8 mouse cellular contexts compared by ENCODE assay signal in the genomic region with DNA sequence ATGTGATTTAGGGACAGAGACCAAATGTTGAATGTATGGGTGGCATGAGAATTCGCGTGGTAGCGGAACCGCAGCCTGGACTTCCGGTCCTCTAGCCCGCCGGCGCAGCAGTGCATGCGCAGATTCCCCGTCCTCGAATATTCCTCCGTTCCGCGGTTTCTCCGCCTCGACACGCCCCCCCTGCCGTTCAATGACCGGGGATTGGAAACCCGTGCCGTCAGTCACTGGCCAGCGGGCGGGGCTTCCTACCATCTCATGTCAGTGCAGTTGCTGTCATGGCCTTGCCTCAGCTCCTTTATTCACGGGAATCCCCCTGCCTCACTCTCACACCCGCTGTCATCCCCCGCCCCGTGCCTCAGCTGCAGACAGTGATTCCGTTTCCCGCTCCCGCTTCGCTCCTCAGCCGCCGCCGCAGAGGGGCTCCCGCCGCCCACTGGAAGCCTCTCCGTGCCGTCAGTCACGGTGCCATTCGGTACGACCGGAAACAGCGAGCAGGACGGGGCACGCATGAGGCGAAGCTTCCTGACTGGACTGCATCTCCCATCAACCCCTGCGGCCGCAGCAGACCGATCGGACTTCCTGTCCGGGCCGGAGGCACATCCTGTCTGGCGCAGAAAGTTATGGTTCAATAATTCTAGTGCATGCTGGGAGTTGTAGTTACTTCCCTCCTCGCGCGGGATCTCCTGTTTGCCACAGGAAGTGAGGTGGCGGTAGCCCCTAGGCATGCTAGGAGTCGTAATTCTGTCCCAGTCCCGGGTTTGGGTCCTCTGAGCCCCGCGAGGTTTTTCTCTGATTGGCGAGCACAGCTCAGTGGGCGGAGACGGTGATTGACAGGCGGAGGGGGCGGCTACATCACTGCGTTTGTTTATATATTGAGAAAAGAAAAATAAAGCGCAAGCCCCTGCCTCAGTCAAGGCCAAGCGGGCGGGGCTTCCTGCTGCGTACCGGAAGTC.
DNase-seq lines count a peak whose midpoint lies in the region; ATAC-seq and TF ChIP-seq lines count a peak whose summit lies in the region.

No protein-coding gene starts in this region.

- no peaks in the 10 kb centered on the region for H3K36me3 ChIP-seq in embryonic facial prominence, embryonic 15.5 days
- no peaks in the 10 kb centered on the region for H3K36me3 ChIP-seq in limb, embryonic 14.5 days (ENCODE audit: control insufficient read depth, insufficient read depth, low read length)
- H3K36me3 ChIP-seq in midbrain, postnatal 0 days (ENCODE audit: insufficient read depth, low read length), result no peaks in the 10 kb centered on the region

- peak overlapping the region; percentile 55 for H3K4me2 ChIP-seq in embryonic facial prominence, embryonic 15.5 days (replicated peaks)
- H3K4me2 ChIP-seq in limb, embryonic 14.5 days (replicated peaks; ENCODE audit: low read depth, low read length, severe bottlenecking), result peak overlapping the region; percentile 54
- H3K4me2 ChIP-seq in midbrain, postnatal 0 days (ENCODE audit: low read depth, low read length, poor library complexity, severe bottlenecking), result peak overlapping the region; percentile 56

- ATAC-seq in embryonic facial prominence, embryonic 15.5 days (ENCODE audit: insufficient number of reproducible peaks, low FRiP score, low TSS enrichment, low read depth), result peak; percentile 94
- peak; percentile 94 for ATAC-seq in limb, embryonic 14.5 days (ENCODE audit: low FRiP score, low read depth)
- peak; percentile 95 for ATAC-seq in midbrain, postnatal 0 days (ENCODE audit: low FRiP score)

- DNase-seq in 416B (ENCODE audit: low read depth), result peak; percentile 100
- peak; percentile 98 for DNase-seq in heart, adult 8-10 months (ENCODE audit: low spot score)
- peak; percentile 99 for DNase-seq in kidney, adult 9 months
- DNase-seq in limb, embryonic 14.5 days (ENCODE audit: low spot score), result peak; percentile 100
- DNase-seq in midbrain, postnatal 0 days (ENCODE audit: low spot score), result peak; percentile 100
- peak; percentile 88 to 89 for DNase-seq in spleen, postnatal 14 days (ENCODE audit: low spot score in 2 of 2)

- H3K9ac ChIP-seq in embryonic facial prominence, embryonic 15.5 days, result peak overlapping the region; percentile 64
- H3K9ac ChIP-seq in limb, embryonic 14.5 days (ENCODE audit: low read depth, low read length, severe bottlenecking), result peak overlapping the region; percentile 77
- peak overlapping the region; percentile 74 for H3K9ac ChIP-seq in midbrain, postnatal 0 days (replicated peaks; ENCODE audit: low read length, poor library complexity, severe bottlenecking)

- TF ChIP-seq CTCF in bone marrow, adult 2 months (IDR thresholded peaks at IDR 0.05; ENCODE audit: control insufficient read depth, insufficient read depth, low read length), result no peak
- TF ChIP-seq CTCF in midbrain, postnatal 0 days (IDR thresholded peaks at IDR 0.05), result peak; percentile 46

- no peaks in the 10 kb centered on the region for H3K27me3 ChIP-seq in embryonic facial prominence, embryonic 15.5 days
- H3K27me3 ChIP-seq in limb, embryonic 14.5 days (ENCODE audit: control insufficient read depth, insufficient read depth, low read length), result no peaks in the 10 kb centered on the region
- no peaks in the 10 kb centered on the region for H3K27me3 ChIP-seq in midbrain, postnatal 0 days (ENCODE audit: insufficient read depth, low read length)

- H3K9me3 ChIP-seq in embryonic facial prominence, embryonic 15.5 days (replicated peaks), result 0 out of 2 replicates have a peak, but pooled peaks cover 3% of the 10 kb centered on the region
- peaks cover 4% of the 10 kb centered on the region; the same call in 1 of the 2 replicates for H3K9me3 ChIP-seq in limb, embryonic 14.5 days (ENCODE audit: control insufficient read depth, low read length)
- H3K9me3 ChIP-seq in midbrain, postnatal 0 days (ENCODE audit: low read length), result no peaks in the 10 kb centered on the region

- H3K4me1 ChIP-seq in bone marrow, adult 2 months (ENCODE audit: control insufficient read depth, insufficient read depth, low read length), result no peaks in the 10 kb centered on the region
- H3K4me1 ChIP-seq in embryonic facial prominence, embryonic 15.5 days, result peaks cover 6% of the 10 kb centered on the region; the same call in 1 of the 2 replicates
- H3K4me1 ChIP-seq in limb, embryonic 14.5 days (ENCODE audit: control insufficient read depth, insufficient read depth, low read length), result peaks cover 5% of the 10 kb centered on the region; the same call in 1 of the 2 replicates
- peaks cover 3% of the 10 kb centered on the region; the same call in 1 of the 2 replicates for H3K4me1 ChIP-seq in midbrain, postnatal 0 days (ENCODE audit: insufficient read depth, low read length)

- WGBS in bone marrow, adult 2 months, result under 1% methylated on average over 72 of the region's 72 CpGs
- WGBS in embryonic facial prominence, embryonic 15.5 days, result under 1% methylated on average over 72 of the region's 72 CpGs
- under 1% methylated on average over 71 of the region's 72 CpGs for WGBS in limb, embryonic 14.5 days
- WGBS in midbrain, postnatal 0 days, result under 1% methylated on average over 72 of the region's 72 CpGs

- H3K4me3 ChIP-seq in bone marrow, adult 2 months (replicated peaks; ENCODE audit: control insufficient read depth, low read depth, low read length), result peak overlapping the region; percentile 76
- peak overlapping the region; percentile 75 for H3K4me3 ChIP-seq in embryonic facial prominence, embryonic 15.5 days (replicated peaks)
- H3K4me3 ChIP-seq in limb, embryonic 14.5 days (replicated peaks; ENCODE audit: low read length), result peak overlapping the region; percentile 74
- peak overlapping the region; percentile 47 for H3K4me3 ChIP-seq in midbrain, postnatal 0 days (ENCODE audit: low read depth, low read length)

- H3K27ac ChIP-seq in bone marrow, adult 2 months (ENCODE audit: control insufficient read depth, insufficient read depth, low read depth, low read length, poor library complexity), result peak overlapping the region; percentile 96
- H3K27ac ChIP-seq in embryonic facial prominence, embryonic 15.5 days (replicated peaks), result peak overlapping the region; percentile 99
- peak overlapping the region; percentile 97 for H3K27ac ChIP-seq in limb, embryonic 14.5 days (replicated peaks; ENCODE audit: low read depth, low read length)
- H3K27ac ChIP-seq in midbrain, postnatal 0 days (ENCODE audit: low read depth, low read length), result peak overlapping the region; percentile 91

- peak; percentile 43; the same call in 1 of the 2 replicates for TF ChIP-seq POLR2A in bone marrow, adult 2 months (IDR thresholded peaks at IDR 0.05; ENCODE audit: borderline replicate concordance, control insufficient read depth, low read depth, low read length)
- TF ChIP-seq POLR2A in limb, embryonic 14.5 days (IDR thresholded peaks at IDR 0.05; ENCODE audit: borderline replicate concordance, extremely low read depth, insufficient read depth, insufficient read length), result peak; percentile 28; the same call in 1 of the 2 replicates

Comparison
In these comparisons a context has a peak if more than half of its experiments do, and no peak if none do; other contexts are left out.
1. Peak in every context shown above with its lines: DNase-seq, ATAC-seq, H3K4me3 ChIP-seq and H3K27ac ChIP-seq.